Mouse (Mus musculus): ENCODE results near the gene Ispd. TPM values are rescaled to one million over a fixed set of nuclear protein-coding genes. Genes with fewer than 3 reads are reported as not detected.

Gene Ispd
- polyA plus RNA-seq, 2 experiments from 2014 or later, result 1.8 to 2.7 TPM

DNA sequence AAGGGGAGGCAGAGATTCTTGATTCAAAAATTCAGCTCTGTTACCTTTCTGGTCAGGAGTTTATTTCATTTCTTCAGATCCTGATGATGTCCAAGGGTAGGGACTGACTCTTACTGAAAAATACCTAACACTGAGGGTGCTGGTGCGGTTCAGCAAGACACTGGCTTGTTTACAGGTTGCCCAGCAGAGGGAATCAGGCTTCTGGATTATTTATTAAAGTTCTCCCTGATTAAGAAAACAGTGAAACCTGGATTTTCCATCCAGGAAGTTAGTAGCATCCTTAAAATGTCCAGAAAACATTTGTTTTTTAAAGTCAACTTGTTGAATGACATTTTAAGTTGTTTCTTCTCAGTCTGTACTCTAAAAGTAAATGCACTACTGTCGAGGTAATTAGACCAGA, 337.2 kb downstream of the Ispd start:
- no peak for ATAC-seq

DNA sequence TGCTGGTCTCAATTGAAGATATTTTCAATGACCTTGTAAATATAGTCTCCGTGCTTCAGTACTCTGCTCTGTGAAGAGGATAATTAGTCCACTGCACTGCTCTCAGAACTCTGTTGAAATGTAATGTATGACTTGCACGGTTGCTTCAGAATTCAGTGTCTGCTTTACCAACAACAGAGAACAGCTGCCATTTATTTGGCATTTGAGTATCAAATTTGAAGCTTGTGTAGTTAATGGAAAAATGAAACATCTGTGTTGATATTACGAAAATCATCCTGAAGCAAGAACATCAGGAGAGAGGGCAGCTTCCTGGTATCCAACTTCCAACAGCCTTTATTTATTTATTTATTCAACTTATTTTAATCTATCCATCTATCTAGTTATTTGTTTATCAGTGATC, 337.8 kb downstream of the Ispd start:
- no peak for ATAC-seq

DNA sequence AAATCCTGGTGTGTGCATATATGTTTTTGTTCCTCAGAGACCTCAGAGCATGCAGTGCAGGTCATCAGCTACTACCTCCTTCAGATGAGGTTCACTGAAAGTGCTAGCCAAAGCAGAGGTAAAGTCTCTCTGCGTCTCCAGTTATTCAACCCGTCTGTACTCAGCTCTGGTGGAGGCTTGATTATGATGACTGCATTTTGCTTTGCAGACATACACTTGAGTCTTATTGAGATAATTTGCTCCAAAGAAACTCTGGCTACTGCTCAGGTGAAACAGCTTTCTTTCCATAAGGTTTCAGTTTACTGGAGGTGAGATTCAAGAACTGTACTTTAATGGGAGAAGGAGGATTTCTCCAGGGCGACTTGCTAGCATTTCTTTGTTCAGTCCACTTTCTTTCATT, 339.5 kb downstream of the Ispd start:
- no peak for ATAC-seq

DNA sequence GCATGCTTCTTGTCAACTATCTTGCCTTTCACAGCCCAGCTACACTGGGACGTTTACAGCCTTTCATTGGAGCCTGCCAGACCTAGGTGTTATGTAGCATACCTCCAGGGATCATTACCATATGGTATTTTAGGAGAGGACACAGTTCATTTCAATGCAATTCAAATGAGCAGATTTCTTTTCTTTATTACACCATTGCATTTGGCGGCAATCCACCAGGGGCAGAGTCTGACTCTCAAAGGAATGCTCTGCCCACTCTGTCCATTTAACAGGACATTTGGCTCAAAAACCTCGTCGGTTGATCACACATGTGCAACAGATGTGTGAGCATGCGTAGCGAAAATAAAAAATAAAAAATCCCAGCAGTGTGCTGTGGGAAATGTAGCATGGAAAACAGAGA, 340.0 kb downstream of the Ispd start:
- ATAC-seq, result no peak

DNA sequence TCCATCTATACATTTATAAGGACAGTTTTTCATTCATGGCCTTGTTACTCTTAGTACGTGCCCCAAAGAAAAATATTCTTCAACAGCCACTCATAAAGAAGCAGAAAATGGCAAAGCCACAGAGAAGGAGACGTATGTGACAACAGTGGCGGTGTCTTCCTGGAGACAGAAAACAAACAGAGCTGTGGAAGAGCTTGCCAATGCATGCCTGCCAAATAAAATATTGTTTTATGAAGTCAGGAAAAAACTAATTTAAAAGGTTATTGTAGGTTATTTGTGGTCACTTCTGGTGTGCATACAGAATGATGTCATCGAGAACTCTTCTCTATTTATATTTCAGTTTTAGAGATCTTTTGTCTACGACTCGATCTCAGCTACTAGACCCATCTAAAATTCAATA, 341.5 kb downstream of the Ispd start:
- ATAC-seq, result no peak

DNA sequence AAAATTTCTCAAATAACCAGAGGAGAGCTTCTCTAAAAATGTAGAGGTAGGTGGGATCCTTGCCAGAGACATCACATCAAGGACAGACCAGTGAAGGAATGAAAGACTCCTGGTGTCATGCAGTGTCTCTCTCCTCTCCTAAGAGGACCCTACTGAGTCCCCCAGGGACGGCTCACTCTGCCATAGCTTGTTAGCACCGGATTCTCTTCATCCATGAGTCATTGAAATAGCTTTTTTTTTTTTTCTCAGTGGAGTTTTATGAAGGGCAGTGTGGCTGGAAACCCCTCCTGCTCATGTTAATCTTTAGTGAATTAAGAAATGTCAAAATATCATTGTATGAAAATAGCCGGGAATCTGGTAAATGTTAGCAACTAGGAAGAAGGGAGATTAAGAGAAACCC, 342.1 kb downstream of the Ispd start:
- no peak for ATAC-seq

GRCm38 (mm10) chr12:36724297-36724696, 343.0 kb downstream of the Ispd start:
- no peak for ATAC-seq

DNA sequence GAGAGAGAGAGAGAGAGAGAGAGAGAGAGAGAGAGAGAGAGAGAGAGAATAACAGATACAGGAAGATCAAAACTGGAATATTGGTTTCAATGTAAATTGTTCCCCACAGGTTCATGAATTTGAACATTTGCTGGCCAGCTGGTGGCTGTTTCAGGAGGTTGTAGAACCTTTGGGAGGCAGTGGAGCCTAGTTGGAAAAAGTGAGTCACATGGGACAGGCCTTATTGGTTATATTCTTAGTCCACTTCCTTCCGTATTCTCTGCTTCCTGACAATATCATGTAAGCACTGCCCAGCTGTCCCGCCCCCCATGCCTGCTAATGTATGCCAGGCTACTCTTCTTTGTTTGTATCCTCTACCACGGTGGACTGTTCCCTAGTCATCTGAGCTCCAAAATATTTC, 344.0 kb downstream of the Ispd start:
- ATAC-seq, result no peak

DNA sequence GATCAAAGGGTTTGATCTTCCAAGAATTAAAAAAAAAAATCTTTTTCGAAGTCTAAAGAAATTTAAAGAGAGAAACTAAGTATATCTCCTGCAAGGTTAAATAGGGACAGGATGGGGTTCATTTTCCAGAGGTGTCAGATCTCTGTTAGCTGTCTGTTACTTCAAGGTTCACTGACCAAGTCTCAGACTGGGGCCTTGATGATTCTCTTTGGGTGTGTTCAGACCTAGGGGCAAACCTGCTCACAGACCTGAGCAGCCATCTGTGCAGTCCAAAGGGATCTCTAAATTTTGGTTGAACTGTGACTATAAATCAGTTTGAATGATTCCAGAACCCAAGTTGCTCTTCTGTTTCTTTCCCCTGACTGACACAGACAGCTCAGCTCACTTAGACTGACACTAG, 344.8 kb downstream of the Ispd start:
- no peak for ATAC-seq

GRCm38 (mm10) chr12:36733673-36734371, 352.6 kb downstream of the Ispd start:
- ATAC-seq, result no peak

Other genes starting within 250 kb of the Ispd start
- gene Ankmy2, start 224.3 kb upstream of the Ispd start, polyA plus RNA-seq (2017; shearing (Covaris generic)), result 10 to 100 TPM; 47.9 to 53.4 TPM
- 100 to 1,000 TPM; 167 to 181 TPM for gene Bzw2, start 223.4 kb upstream of the Ispd start, polyA plus RNA-seq (2017; shearing (Covaris generic))
- not detected for gene Lrrc72, start 128.1 kb upstream of the Ispd start, polyA plus RNA-seq (2017; shearing (Covaris generic))
- 10 to 100 TPM in 1 of 2 experiments, 1 to 10 TPM in 1; 6.4 to 13.1 TPM for gene Sostdc1, start 67.3 kb upstream of the Ispd start, polyA plus RNA-seq (2017; shearing (Covaris generic))
- gene D630036H23Rik, start 731 bp downstream of the Ispd start, polyA plus RNA-seq (2017; shearing (Covaris generic)), result not detected

Measured in CD4-positive, CD25-positive, alpha-beta regulatory T cell, adult 4 months (primary cell).